Mouse (Mus musculus) left cerebral cortex, adult 18-20 months (tissue): ENCODE data around the gene Sohlh1. TPM values are rescaled to one million over a fixed set of nuclear protein-coding genes. Genes with fewer than 3 reads are reported as not detected.

Experiments used
- DNase-seq, 2 experiments: peaks; one replicate each; pipeline ENCODE4 v3.0.0; 2021 to 2022; ENCODE audit warnings: low spot score in 2 of 2, mixed read lengths in 1 of 2
- long read RNA-seq, 2 experiments: library from polyadenylated mRNA; stranded (forward); transcript quantifications; one replicate each; pipeline ENCODE4 v2.0.0; 2021
- total RNA-seq, 2 experiments: library from RNA; stranded (reverse); gene quantifications; 2 replicates each; pipeline ENCODE4 v1.2.3; 2021

Sohlh1 gene
- total RNA-seq: not detected
- long read RNA-seq, experiment 1: 0 reads
- long read RNA-seq, experiment 2: 0 reads

GRCm38 (mm10) chr2:25847226-25847625, at the start of gene Sohlh1:
Gene Sohlh1 (minus strand): TSS chr2:25847248.
- no peak for DNase-seq

- DNase-seq: no peak
Observed at GRCm38 (mm10) chr2:25892440-25892839, 45.4 kb upstream of the Sohlh1 start.

- DNase-seq: peak in 1 of 2 experiments; percentile 45
Observed at GRCm38 (mm10) chr2:25888144-25888543, 41.1 kb upstream of the Sohlh1 start.

GRCm38 (mm10) chr2:25887226-25887625, 40.2 kb upstream of the Sohlh1 start:
- DNase-seq: no peak

GRCm38 (mm10) chr2:25884756-25885155, 37.7 kb upstream of the Sohlh1 start:
- DNase-seq: no peak

- no peak for DNase-seq
Observed at GRCm38 (mm10) chr2:25882276-25882675, 35.2 kb upstream of the Sohlh1 start.

- DNase-seq: no peak
Observed at GRCm38 (mm10) chr2:25879061-25879460, 32.0 kb upstream of the Sohlh1 start.

GRCm38 (mm10) chr2:25878516-25878915, 31.5 kb upstream of the Sohlh1 start:
- DNase-seq: no peak

- DNase-seq: peak in 1 of 2 experiments; percentile 71
Observed at GRCm38 (mm10) chr2:25877736-25878268, 30.8 kb upstream of the Sohlh1 start.

- DNase-seq: no peak
Observed at GRCm38 (mm10) chr2:25877250-25877735, 30.2 kb upstream of the Sohlh1 start.

GRCm38 (mm10) chr2:25866656-25867055, 19.6 kb upstream of the Sohlh1 start:
- peak; percentile 50 to 68 for DNase-seq

- DNase-seq: peak; percentile 70 to 78
Observed at GRCm38 (mm10) chr2:25865412-25865811, 18.4 kb upstream of the Sohlh1 start.

- DNase-seq: peak in 1 of 2 experiments; percentile 29
Observed at GRCm38 (mm10) chr2:25864230-25864629, 17.2 kb upstream of the Sohlh1 start.

- DNase-seq: peak; percentile 61 to 66
Observed at GRCm38 (mm10) chr2:25863337-25864131, 16.5 kb upstream of the Sohlh1 start, which contains the start of gene Kcnt1. Gene Kcnt1 (plus strand): TSS chr2:25863734.

GRCm38 (mm10) chr2:25862696-25863270, 15.7 kb upstream of the Sohlh1 start:
- DNase-seq: peak in 1 of 2 experiments; percentile 43

GRCm38 (mm10) chr2:25862038-25862437, 15.0 kb upstream of the Sohlh1 start:
- no peak for DNase-seq

- DNase-seq: no peak
Observed at GRCm38 (mm10) chr2:25859891-25860290, 12.8 kb upstream of the Sohlh1 start.

GRCm38 (mm10) chr2:25853998-25854397, 7.0 kb upstream of the Sohlh1 start:
- DNase-seq: no peak

- DNase-seq: peak in 1 of 2 experiments; percentile 35
Observed at GRCm38 (mm10) chr2:25852626-25853025, 5.6 kb upstream of the Sohlh1 start.

- peak; percentile 40 to 73 for DNase-seq
Observed at GRCm38 (mm10) chr2:25850330-25850729, 3.3 kb upstream of the Sohlh1 start.

- no peak for DNase-seq
Observed at GRCm38 (mm10) chr2:25846516-25846915, 532 bp downstream of the Sohlh1 start.

GRCm38 (mm10) chr2:25844097-25844496, 3.0 kb downstream of the Sohlh1 start:
- no peak for DNase-seq
